Mouse (Mus musculus): ENCODE data around the gene Gsk3a.

- TF ChIP-seq CTCF (conservative IDR thresholded peaks at IDR 0.05; ENCODE audit: low read length) (no peak), NANOG (IDR thresholded peaks at IDR 0.05; ENCODE audit: borderline replicate concordance, low read length) (no peak), POU5F1 (IDR thresholded peaks at IDR 0.05; ENCODE audit: borderline replicate concordance, low read length) (no peak)
Measured at GRCm38 (mm10) chr7:25214172-25214571, 23.5 kb downstream of the Gsk3a start.

All from E14TG2a.4 (cell line).